Mouse (Mus musculus) neural tube, embryonic 13.5 days (tissue): Measurements from ENCODE around the gene Coa6. TPM values are rescaled to one million over a fixed set of nuclear protein-coding genes. Genes with fewer than 3 reads are reported as not detected.

Experiments
- ATAC-seq: fragments of 200-750 bp; cut with Nextera tagmentation; 2 replicates; pipeline ENCODE4 v1.8.0; 2017; ENCODE audit warnings: low read depth, mild to moderate bottlenecking, moderate TSS enrichment, moderate library complexity
- H3K27ac ChIP-seq: fragments of 300-500 bp; sonication (generic); replicated peaks from 2 replicates; pipeline ENCODE4 v1.5.1; 2015; ENCODE audit warnings: moderate library complexity, mild to moderate bottlenecking, inconsistent platforms
- H3K27me3 ChIP-seq: fragments of 300-500 bp; sonication (generic); 2 replicates; pipeline ENCODE4 v1.6.1; 2015; ENCODE audit warnings: mild to moderate bottlenecking, inconsistent platforms
- H3K36me3 ChIP-seq: fragments of 300-500 bp; sonication (generic); 2 replicates; pipeline ENCODE4 v1.6.1; 2015; ENCODE audit warnings: mild to moderate bottlenecking, inconsistent platforms
- H3K4me1 ChIP-seq: fragments of 300-500 bp; sonication (generic); replicated peaks from 2 replicates; pipeline ENCODE4 v1.6.1; 2015; ENCODE audit warnings: inconsistent platforms
- H3K4me2 ChIP-seq: fragments of 300-500 bp; sonication (generic); 2 replicates; pipeline ENCODE4 v1.6.1; 2015; ENCODE audit warnings: inconsistent platforms, mild to moderate bottlenecking, moderate library complexity
- H3K4me3 ChIP-seq: fragments of 300-500 bp; sonication (generic); 2 replicates; pipeline ENCODE4 v1.5.1; 2015; ENCODE audit warnings: mild to moderate bottlenecking, inconsistent platforms
- H3K9ac ChIP-seq: fragments of 300-500 bp; sonication (generic); 2 replicates; pipeline ENCODE4 v1.6.1; 2015; ENCODE audit warnings: moderate library complexity, mild to moderate bottlenecking, inconsistent platforms
- H3K9me3 ChIP-seq: fragments of 300-500 bp; sonication (generic); 2 replicates; pipeline ENCODE4 v1.6.1; 2016; ENCODE audit warnings: inconsistent platforms
- WGBS: fragments of 180-500 bp; shearing (Covaris S2); methylation state at CpG from one replicate; pipeline ENCODE4 v1.1.7; 2015; 5-methylcytosine and 5-hydroxymethylcytosine counted together
- polyA plus RNA-seq: library from polyadenylated mRNA; unstranded; fragments of >200 nt; fragmentation: Nextera tagmentation; extraction: Ambion mirVana; gene quantifications from 2 replicates; pipeline ENCODE4 v1.2.1, GENCODE M21; 2015

Gene Coa6
- polyA plus RNA-seq, 1 experiment from 2014 or later = 46.7 TPM

DNA sequence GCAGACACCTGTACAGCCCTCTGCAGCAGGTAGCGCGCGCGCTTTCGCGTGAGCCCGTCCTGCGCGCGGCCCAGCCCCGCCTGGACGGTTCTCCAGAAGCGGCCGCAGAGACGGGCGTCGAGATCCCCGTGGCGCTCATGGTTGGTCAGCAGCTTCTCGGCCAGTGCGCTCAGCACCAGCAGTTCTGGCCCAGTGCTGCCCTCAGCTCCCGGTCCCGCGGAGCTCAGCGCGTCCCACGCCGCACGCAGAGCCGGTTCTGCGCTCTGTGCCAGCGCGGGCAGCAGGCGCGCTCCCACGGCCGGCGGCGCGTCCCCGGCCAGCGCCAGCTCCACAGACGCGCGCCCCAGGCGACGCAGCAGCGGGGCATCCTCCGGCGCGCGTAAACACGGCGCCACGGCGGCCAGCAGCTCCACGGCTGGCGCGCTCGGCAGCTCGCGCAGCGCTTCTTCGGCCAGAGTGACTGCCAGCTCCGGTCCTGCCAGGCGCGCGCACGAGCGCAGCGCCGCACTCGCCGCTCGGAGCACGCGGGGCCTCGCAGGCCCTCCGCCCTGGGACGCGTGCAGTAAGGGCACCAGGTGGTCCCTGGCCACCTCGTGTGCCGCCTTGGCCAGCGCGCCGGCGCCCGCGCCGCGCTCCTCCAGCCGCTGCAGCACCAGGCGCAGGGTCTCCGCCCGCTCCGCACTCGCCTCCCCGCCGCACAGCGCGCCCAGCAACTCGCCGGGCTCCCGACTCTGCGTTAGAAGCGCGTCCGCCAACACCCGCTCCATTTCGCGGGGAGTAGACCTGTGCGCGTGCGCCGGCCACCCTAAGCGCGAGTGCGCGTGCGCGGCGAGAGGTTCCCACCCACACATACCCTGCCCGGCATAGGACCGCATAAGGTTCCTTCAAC lies 52.2 kb downstream of the Coa6 start, which contains the start of gene Tarbp1:
Gene Tarbp1, minus strand, starts transcription at position 767 of the 889 bp plus-strand sequence.
- no peaks in the 10 kb centered on the region for H3K9me3 ChIP-seq
- H3K36me3 ChIP-seq = peaks cover 13% of the 10 kb centered on the region
- peaks cover 21% of the 10 kb centered on the region for H3K4me1 ChIP-seq
- H3K27ac ChIP-seq = peak within 1 kb of the TSS; percentile 91
- peak within 1 kb of the TSS; percentile 81 for H3K4me3 ChIP-seq
- under 1% methylated on average over 124 of the region's 124 CpGs for WGBS
- H3K4me2 ChIP-seq = peak within 1 kb of the TSS; percentile 82
- ATAC-seq = peak; percentile 96
- peak within 1 kb of the TSS; percentile 80 for H3K9ac ChIP-seq
- H3K27me3 ChIP-seq = peaks cover 12% of the 10 kb centered on the region

Other genes with a start within 250 kb of the Coa6 start
- 1.5 and 1.8 TPM in 2 replicates for gene Slc35f3, start 124.0 kb upstream of the Coa6 start, polyA plus RNA-seq
- gene Tarbp1, start 52.5 kb downstream of the Coa6 start, polyA plus RNA-seq = 1.5 and 1.6 TPM in 2 replicates
- gene Irf2bp2, start 171.5 kb downstream of the Coa6 start, polyA plus RNA-seq = 8.6 and 9.7 TPM in 2 replicates